Mouse (Mus musculus): ENCODE measurements around the gene Hist1h2be. TPM values are rescaled to one million over a fixed set of nuclear protein-coding genes. Genes with fewer than 3 reads are reported as not detected.

The Hist1h2be gene
- polyA plus RNA-seq (2015; fragmentation: Illumina TruSeq; extraction: RNeasy Lipid Tissue Mini Kit (QIAGEN cat#74804); ENCODE audit: insufficient read depth, low read depth, low replicate concordance) = 1.9 TPM

DNA sequence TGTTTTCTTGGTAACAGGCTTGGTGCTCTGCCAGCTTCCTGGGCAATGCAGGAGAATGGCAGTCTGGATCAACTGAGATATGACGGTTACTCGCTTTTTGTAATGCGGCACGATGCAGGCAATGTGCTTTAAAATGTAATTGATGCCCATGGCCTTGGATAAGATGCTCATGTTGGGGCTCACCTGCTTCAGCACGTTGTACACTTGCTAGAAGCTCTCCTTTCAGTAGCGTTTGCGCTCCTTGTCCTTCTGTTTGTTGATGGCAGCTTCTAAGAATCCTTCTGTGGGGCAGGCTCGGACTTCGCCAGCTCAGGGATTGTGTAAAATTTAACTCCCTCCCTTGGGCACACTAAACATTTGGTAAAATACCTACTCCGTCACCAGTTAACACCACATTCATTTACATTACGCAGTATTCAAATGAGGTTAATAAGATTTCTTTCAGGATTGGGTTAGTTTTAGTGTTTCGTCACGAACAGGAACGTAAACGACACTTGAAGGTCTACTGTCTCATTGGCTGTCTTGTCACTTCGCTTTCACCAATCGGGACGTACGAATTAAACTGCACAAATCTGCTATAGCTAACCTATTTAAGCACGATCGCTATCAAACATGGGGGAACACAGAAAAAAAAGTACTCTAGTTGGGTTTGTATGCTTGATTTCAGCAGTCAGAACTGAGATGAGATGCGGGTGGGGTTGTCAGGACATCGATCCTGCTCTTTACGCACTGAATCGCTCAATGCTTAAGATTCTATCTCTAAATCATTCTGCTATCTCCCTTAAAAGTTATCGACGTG lies at the start of gene Hist1h2be:
Gene Hist1h2be (minus strand): TSS at position 392 of the 799 bp plus-strand sequence.

DNA sequence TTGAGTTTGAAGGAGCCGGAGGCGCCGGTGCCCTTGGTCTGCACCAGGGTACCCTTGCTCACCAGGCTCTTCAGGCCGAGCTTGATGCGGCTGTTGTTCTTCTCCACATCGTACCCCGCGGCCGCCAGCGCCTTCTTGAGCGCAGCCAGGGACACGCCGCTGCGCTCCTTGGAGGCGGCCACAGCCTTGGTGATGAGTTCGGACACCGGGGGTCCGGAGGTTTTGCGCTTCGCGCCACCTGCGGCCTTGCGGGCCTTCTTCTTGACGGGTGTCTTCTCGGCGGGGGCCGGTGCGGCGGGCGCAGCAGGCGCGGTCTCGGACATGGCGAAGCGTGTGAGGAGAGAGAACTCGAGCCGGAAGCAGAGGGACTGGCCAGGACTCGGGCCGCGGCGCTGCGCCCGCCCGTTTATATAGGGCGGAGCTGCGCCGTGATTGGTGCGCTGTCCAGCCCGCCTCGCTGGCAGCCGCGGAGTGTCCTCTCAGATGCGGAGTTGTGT lies 1.3 kb upstream of the Hist1h2be start, which contains the start of gene Hist1h1e:
Gene Hist1h1e (minus strand): TSS at position 384 of the 497 bp plus-strand sequence.

DNA sequence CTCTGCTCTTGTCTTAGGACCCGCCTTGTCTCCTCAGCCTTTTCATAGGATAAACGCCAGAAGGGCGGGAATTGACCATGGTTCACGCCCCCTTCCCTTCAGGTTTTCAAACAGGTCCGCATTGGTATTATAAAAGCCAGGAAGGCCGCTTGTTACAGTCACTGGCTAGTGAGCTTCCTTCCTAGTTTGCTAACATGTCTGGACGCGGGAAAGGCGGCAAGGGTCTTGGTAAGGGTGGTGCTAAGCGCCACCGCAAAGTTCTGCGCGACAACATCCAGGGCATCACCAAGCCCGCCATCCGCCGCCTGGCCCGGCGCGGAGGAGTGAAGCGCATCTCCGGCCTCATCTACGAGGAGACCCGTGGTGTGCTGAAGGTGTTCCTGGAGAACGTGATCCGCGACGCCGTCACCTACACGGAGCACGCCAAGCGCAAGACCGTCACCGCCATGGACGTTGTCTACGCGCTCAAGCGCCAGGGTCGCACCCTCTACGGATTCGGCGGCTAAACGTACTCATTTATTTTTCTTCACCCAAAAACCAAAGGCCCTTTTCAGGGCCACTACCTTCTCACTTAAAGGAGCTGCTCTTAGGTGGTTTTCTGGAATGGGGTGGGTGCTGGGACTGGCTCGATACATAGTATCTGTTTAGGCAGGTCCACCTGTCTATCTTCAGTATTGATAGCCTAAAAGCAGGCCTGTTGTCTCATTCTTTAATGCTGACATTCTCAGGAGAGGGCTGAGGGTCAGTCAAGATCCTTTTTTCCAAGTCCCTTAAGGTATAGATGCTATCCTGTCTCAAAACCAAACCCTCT lies 39.3 kb downstream of the Hist1h2be start, which contains the start of gene Hist1h4d:
Gene Hist1h4d (plus strand): TSS at position 191 of the 811 bp plus-strand sequence.

DNA sequence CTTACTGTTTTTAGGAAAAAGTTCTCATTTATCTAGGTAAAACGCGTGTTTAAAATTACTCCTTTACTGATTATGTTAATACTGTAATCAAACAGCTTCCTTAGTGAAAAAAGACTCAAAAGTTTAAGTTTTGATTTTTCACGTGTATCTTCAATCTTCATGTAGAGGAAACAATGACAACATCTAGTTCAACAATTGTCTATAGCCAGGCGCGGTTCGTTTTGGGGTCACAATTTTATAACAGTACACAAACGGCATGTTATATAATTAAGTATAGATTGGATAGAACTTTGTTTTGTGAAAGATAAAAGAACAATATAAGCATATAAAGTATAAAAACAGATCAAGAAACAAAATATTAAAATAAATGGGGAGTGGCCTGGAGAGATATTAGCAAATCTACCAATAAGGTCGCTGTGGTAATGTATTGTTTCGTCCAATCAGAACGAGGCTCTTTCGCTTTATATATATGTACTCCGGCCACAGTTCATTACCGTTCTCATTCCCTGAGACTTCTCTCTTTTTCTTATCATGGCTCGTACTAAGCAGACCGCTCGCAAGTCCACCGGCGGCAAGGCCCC lies 45.6 kb downstream of the Hist1h2be start, which contains the start of gene Hist1h3d:
Gene Hist1h3d (plus strand): TSS at position 493 of the 581 bp plus-strand sequence.

DNA sequence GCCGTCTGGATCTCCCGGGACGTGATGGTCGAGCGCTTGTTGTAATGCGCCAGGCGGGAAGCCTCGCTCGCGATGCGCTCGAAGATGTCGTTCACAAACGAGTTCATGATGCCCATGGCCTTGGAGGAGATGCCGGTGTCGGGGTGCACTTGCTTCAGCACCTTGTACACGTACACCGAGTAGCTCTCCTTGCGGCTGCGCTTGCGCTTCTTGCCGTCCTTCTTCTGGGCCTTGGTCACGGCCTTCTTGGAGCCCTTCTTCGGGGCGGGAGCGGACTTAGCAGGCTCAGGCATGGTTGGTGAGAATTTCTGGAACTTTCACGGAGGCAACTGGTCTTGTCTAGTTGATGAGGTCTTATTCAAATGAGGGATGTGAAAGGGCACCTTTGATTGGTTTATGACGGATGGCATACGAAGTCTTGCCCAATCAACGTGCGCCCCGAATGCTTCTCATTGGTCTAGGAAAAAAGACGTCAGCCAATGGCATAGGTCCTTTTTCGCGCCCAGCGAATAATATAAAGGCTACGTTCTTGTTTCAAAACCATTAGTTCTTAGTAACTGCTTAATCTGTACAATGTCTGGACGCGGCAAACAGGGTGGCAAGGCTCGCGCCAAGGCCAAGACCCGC lies 46.9 kb downstream of the Hist1h2be start, which contains the start of the genes Hist1h2bf and Hist1h2ad:
Gene Hist1h2bf (minus strand): TSS at position 299 of the 627 bp plus-strand sequence.
Gene Hist1h2ad (plus strand): TSS at position 484 of the 627 bp plus-strand sequence.

DNA sequence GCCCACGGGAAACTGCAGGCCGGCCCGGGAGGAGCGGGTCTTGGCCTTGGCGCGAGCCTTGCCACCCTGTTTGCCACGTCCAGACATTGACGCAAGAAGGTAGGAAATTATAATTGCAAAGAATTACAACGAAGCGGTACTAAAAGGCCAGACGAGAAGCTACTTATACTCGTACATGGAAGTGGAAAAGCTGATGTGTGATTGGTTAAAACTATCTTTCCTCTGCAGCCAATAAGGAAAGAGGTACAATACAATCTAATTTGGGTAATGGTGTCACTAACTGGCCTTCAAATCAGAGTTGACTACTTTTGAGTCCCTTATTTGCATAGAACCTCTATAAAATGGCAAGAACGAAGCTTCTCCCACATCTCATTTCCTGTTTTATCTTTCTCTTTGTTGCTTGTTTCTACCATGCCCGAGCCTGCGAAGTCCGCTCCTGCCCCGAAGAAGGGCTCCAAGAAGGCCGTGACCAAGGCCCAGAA lies 49.9 kb downstream of the Hist1h2be start, which contains the start of the genes Hist1h2ae and Hist1h2bg:
Gene Hist1h2ae (minus strand): TSS at position 199 of the 482 bp plus-strand sequence.
Gene Hist1h2bg (plus strand): TSS at position 375 of the 482 bp plus-strand sequence.

DNA sequence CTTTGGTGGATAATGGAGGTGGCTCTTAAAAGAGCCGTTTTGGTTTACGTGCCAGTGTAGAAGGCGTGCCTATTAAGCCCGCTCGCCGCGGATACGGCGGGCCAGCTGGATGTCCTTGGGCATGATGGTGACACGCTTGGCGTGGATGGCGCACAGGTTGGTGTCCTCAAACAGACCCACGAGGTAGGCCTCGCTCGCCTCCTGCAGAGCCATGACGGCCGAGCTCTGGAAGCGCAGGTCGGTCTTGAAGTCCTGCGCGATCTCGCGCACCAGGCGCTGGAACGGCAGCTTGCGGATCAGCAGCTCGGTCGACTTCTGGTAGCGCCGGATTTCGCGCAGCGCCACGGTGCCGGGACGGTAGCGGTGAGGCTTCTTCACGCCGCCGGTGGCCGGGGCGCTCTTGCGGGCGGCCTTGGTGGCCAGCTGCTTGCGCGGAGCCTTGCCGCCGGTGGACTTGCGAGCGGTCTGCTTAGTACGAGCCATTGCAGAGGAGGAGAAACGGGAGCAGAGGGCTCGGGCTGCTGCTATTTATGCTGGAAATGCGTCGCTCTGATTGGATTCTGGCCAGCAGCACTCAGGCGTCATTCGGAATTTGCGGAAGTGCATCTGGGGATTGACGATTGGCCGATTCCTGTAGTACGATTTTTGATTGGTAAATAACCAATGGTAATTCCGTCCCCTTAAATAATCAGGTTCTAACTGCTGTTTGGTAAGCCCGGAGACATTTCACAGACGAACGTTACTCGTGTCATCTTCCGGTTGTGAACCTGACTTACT lies 58.9 kb downstream of the Hist1h2be start, which contains the start of gene Hist1h3e:
Gene Hist1h3e (minus strand): TSS at position 487 of the 777 bp plus-strand sequence.

DNA sequence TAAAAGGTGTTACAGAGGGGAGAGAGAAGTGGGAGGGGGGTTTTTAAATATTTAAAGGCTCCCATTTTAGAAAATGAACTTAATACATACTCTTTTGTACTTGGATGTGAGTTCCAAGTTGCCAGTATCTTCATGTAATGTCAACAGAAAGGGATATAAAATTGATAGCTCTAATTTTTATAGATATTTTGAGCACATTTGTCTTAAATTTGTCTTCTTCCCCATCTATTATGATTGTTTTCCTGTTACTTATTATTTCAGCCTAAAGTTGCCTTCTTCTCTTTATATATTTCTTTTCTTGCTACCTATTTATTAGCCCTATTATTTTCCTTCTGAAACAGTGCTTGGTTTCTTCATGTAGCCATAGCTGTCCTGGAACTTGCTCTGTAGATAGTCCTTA lies 68.0 kb downstream of the Hist1h2be start, which contains the start of gene Hist1h1d:
Gene Hist1h1d (plus strand): TSS at position 301 of the 400 bp plus-strand sequence.

DNA sequence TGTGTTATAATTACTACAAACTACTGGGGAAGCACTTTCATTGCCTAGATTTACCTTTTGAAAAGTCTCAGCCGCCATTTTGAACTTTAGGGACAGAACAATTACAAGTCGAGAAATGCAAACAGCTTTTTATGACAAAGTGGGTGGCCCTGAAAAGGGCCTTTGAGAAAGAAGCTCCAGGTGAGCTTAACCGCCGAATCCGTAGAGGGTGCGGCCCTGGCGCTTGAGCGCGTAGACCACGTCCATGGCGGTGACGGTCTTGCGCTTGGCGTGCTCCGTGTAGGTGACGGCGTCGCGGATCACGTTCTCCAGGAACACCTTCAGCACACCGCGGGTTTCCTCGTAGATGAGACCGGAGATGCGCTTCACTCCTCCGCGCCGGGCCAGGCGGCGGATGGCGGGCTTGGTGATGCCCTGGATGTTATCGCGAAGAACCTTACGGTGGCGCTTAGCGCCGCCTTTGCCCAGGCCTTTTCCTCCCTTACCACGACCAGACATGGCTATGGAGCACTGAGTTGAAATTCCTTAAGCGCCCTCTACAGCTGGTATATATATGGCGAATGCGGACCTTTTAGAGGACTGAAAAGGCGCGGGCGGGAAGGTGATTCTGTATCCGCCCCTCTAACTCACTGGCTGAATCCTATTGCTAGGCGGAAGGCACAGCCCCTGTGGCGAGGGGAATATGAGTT lies 69.6 kb downstream of the Hist1h2be start, which contains the start of gene Hist1h4f:
Gene Hist1h4f (minus strand): TSS at position 503 of the 689 bp plus-strand sequence.

DNA sequence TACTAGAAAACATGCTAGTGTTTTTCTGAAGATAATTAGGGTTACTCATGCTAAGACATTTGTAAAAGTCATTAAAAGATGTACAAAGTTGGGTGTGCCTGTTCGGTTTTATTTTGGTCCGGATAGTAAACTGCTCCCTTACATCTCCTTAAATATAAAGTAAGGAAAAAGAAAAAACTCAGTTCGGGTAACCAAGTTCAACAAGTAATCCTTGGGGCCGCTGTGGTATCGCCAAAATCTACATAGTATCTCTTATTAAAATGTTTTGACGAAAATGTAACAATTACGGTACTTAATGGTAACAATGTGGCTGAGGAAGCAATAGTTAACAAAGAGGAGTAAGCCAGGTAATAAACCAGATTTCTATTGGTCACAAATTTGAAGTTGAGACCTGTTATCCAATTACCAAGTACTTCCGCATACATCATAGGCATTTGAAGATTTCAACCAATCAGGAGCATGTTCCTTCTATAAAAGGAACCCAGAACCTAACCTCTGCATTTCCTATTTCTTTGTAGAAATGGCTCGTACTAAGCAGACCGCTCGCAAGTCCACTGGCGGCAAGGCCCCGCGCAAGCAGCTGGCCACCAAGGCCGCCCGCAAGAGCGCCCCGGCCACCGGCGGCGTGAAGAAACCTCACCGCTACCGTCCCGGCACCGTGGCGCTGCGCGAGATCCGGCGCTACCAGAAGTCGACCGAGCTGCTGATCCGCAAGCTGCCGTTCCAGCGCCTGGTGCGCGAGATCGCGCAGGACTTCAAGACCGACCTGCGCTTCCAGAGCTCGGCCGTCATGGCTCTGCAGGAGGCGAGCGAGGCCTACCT lies 76.7 kb downstream of the Hist1h2be start, which contains the start of gene Hist1h3f:
Gene Hist1h3f (plus strand): TSS at position 88 of the 822 bp plus-strand sequence.

DNA sequence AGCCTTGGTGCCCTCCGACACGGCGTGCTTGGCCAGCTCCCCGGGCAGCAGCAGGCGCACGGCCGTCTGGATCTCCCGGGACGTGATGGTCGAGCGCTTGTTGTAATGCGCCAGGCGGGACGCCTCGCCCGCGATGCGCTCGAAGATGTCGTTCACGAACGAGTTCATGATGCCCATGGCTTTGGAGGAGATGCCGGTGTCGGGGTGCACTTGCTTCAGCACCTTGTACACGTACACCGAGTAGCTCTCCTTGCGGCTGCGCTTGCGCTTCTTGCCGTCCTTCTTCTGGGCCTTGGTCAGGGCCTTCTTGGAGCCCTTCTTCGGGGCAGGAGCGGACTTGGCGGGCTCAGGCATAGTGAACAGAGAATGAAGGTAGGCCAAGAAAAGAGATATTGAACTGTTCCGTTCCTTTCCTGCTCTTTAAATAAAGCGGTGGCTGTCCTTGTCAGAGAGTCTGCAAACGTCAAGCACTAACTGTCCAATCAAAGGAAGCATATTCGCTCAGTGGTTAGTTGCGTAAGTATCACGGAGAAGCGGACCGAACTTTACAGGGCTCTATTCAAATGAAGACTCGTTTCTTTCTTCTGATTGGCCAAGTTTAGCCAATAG lies 77.8 kb downstream of the Hist1h2be start, which contains the start of gene Hist1h2bh:
Gene Hist1h2bh (minus strand): TSS at position 394 of the 609 bp plus-strand sequence.

DNA sequence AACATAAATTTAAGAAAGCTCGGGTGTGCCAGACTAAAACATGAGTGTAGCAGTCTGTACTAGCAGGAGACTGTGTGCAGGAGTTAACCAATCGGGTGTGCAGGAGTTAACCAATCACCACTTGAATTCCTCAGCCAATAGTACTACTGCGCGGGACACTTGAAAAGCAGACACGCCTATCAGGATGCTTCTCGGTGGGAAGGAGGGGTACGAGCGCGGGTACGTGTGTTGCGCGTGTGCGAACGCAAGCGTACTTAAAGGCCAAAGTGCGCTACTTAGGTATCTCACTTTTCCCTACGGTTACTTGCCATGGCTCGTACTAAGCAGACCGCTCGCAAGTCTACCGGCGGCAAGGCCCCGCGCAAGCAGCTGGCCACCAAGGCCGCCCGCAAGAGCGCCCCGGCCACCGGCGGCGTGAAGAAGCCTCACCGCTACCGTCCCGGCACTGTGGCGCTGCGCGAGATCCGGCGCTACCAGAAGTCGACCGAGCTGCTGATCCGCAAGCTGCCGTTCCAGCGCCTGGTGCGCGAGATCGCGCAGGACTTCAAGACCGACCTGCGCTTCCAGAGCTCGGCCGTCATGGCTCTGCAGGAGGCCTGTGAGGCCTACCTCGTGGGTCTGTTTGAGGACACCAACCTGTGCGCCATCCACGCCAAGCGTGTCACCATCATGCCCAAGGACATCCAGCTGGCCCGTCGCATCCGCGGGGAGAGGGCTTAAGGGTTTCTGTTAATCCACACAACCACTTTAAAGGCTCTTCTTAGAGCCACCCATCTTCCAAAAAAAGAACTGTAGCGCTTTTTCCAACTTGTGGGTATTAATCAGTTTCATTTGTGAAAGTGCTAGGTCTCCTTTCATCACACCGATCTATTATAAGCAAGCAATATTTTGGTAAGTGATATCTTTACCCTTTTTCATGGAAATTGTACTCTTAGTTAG lies 85.5 kb downstream of the Hist1h2be start, which contains the start of gene Hist1h3g:
Gene Hist1h3g (plus strand): TSS at position 286 of the 939 bp plus-strand sequence.

Measured in pancreas, adult 10 weeks (tissue).